Mouse (Mus musculus) ES-Bruce4 (cell line): ENCODE measurements at regions not wholly inside any gene's neighbourhood (a gene's known extent, or its start where the extent isn't known, plus 50 kb on each side); places are given as distances from the start of the nearest gene placed in this dataset.

Experiments
- CTCF ChIP-seq: IDR thresholded peaks from one replicate; pipeline ENCODE4 v1.8.1; 2011; ENCODE audit warnings: low read depth, low read length
- EP300 ChIP-seq: IDR thresholded peaks from 2 replicates; pipeline ENCODE4 v1.6.1; 2011; ENCODE audit warnings: low read depth, low read length; ENCODE audit not compliant: insufficient read depth
- POLR2A ChIP-seq: IDR thresholded peaks from one replicate; pipeline ENCODE4 v1.8.1; 2011; ENCODE audit warnings: low read length; ENCODE audit not compliant: insufficient read depth

- no peak for TF ChIP-seq EP300
- no peak for TF ChIP-seq CTCF
- TF ChIP-seq POLR2A, result no peak
These were observed 200.0 kb downstream of the Cyp26b1 start for GRCm38 (mm10) chr6:84393519-84394231.
